Mouse (Mus musculus) erythroid progenitor cell, adult 5-6 weeks (primary cell): ENCODE data around the gene Arhgap19. TPM values are rescaled to one million over a fixed set of nuclear protein-coding genes. Genes with fewer than 3 reads are reported as not detected.

ENCODE experiments used
- ATAC-seq: replicated peaks from 2 replicates; pipeline ENCODE4 v1.8.0; 2016; ENCODE audit warnings: moderate number of reproducible peaks, mild to moderate bottlenecking, moderate TSS enrichment, inconsistent platforms; ENCODE audit not compliant: poor library complexity, low FRiP score, severe bottlenecking
- total RNA-seq, 2 experiments: library from RNA; stranded (forward) in 1 of 2; stranded (reverse) in 1 of 2; fragments of 150-400 nt in 1 of 2; fragments of 186-747, 209-891 nt in 1 of 2; gene quantifications; 2 replicates each; pipeline versions ENCODE4 v1.2.3 to v1.2.4; 2015 to 2017; ENCODE audit warnings: low replicate concordance in 2 of 2

The Arhgap19 gene
- total RNA-seq, 2 experiments from 2014 or later = 83.4 to 98.9 TPM

- no peak for ATAC-seq
These were observed 42.6 kb downstream of the Arhgap19 start for GRCm38 (mm10) chr19:41759270-41759669.

- no peak for ATAC-seq
These were observed 47.1 kb downstream of the Arhgap19 start for GRCm38 (mm10) chr19:41754760-41755159.

- no peak for ATAC-seq
These were observed 49.9 kb downstream of the Arhgap19 start for GRCm38 (mm10) chr19:41751906-41752305.

- ATAC-seq = no peak
These were observed 54.4 kb downstream of the Arhgap19 start for GRCm38 (mm10) chr19:41747436-41747835.

GRCm38 (mm10) chr19:41745941-41746557 lies 55.8 kb downstream of the Arhgap19 start:
- ATAC-seq = no peak

- no peak for ATAC-seq
These were observed 58.5 kb downstream of the Arhgap19 start, which contains the start of gene Slit1 for GRCm38 (mm10) chr19:41743396-41743795. Slit1 (minus strand) TSS chr19:41743665.

GRCm38 (mm10) chr19:41738896-41739295 lies 63.0 kb downstream of the Arhgap19 start:
- no peak for ATAC-seq

- no peak for ATAC-seq
These were observed 63.4 kb downstream of the Arhgap19 start for GRCm38 (mm10) chr19:41738429-41738805.

- ATAC-seq = no peak
These were observed 64.0 kb downstream of the Arhgap19 start for GRCm38 (mm10) chr19:41737657-41738428.

GRCm38 (mm10) chr19:41734685-41735084 lies 67.2 kb downstream of the Arhgap19 start:
- ATAC-seq = 0 out of 2 replicates have a peak, but pooled peaks have one; percentile 22

GRCm38 (mm10) chr19:41725491-41725890 lies 76.4 kb downstream of the Arhgap19 start:
- ATAC-seq = no peak

GRCm38 (mm10) chr19:41724831-41725470 lies 76.9 kb downstream of the Arhgap19 start:
- ATAC-seq = no peak

- no peak for ATAC-seq
These were observed 78.5 kb downstream of the Arhgap19 start for GRCm38 (mm10) chr19:41723337-41723736.

- ATAC-seq = no peak
These were observed 82.4 kb downstream of the Arhgap19 start for GRCm38 (mm10) chr19:41719436-41719835.

Other genes starting within 250 kb of the Arhgap19 start
- 14.3 and 18.7 TPM in 2 replicates for gene Gm340, start 219.7 kb downstream of the Arhgap19 start, total RNA-seq (2015; ENCODE audit: low replicate concordance)
- 26.2 and 27.9 TPM in 2 replicates for gene Gm340, start 219.7 kb downstream of the Arhgap19 start, total RNA-seq (2017; ENCODE audit: low replicate concordance)
- 1.1 and 1.7 TPM in 2 replicates for gene Slit1, start 58.4 kb downstream of the Arhgap19 start, total RNA-seq (2015; ENCODE audit: low replicate concordance)
- 1.0 and 1.6 TPM in 2 replicates for gene Slit1, start 58.4 kb downstream of the Arhgap19 start, total RNA-seq (2017; ENCODE audit: low replicate concordance)
- 3.2 and 3.8 TPM in 2 replicates for gene Frat1, start 27.9 kb upstream of the Arhgap19 start, total RNA-seq (2015; ENCODE audit: low replicate concordance)
- gene Frat1, start 27.9 kb upstream of the Arhgap19 start, total RNA-seq (2017; ENCODE audit: low replicate concordance) = 0.26 and 2.6 TPM in 2 replicates
- 5.4 TPM in 2 replicates for gene Frat2, start 46.1 kb upstream of the Arhgap19 start, total RNA-seq (2015; ENCODE audit: low replicate concordance)
- gene Frat2, start 46.1 kb upstream of the Arhgap19 start, total RNA-seq (2017; ENCODE audit: low replicate concordance) = 2.6 and 3.9 TPM in 2 replicates
- gene Rrp12, start 94.1 kb upstream of the Arhgap19 start, total RNA-seq (2015; ENCODE audit: low replicate concordance) = 1.1 and 2.1 TPM in 2 replicates
- gene Rrp12, start 94.1 kb upstream of the Arhgap19 start, total RNA-seq (2017; ENCODE audit: low replicate concordance) = 1.2 TPM in 1 of 2 replicates, not detected in the other
- 102 and 109 TPM in 2 replicates for gene Pgam1, start 109.9 kb upstream of the Arhgap19 start, total RNA-seq (2015; ENCODE audit: low replicate concordance)
- gene Pgam1, start 109.9 kb upstream of the Arhgap19 start, total RNA-seq (2017; ENCODE audit: low replicate concordance) = 17.3 and 26.3 TPM in 2 replicates
- 16.9 and 21.0 TPM in 2 replicates for gene Exosc1, start 131.4 kb upstream of the Arhgap19 start, total RNA-seq (2015; ENCODE audit: low replicate concordance)
- gene Exosc1, start 131.4 kb upstream of the Arhgap19 start, total RNA-seq (2017; ENCODE audit: low replicate concordance) = 7.1 and 14.1 TPM in 2 replicates
- 21.4 and 31.4 TPM in 2 replicates for gene Zdhhc16, start 131.4 kb upstream of the Arhgap19 start, total RNA-seq (2015; ENCODE audit: low replicate concordance)
- gene Zdhhc16, start 131.4 kb upstream of the Arhgap19 start, total RNA-seq (2017; ENCODE audit: low replicate concordance) = 15.1 and 25.8 TPM in 2 replicates
- gene Mms19, start 179.1 kb upstream of the Arhgap19 start, total RNA-seq (2015; ENCODE audit: low replicate concordance) = 20.5 and 73.5 TPM in 2 replicates
- gene Mms19, start 179.1 kb upstream of the Arhgap19 start, total RNA-seq (2017; ENCODE audit: low replicate concordance) = 10.1 and 15.4 TPM in 2 replicates
- gene Ubtd1, start 179.7 kb upstream of the Arhgap19 start, total RNA-seq (2015; ENCODE audit: low replicate concordance) = 4.3 TPM in 1 of 2 replicates, not detected in the other
- 8.2 TPM in 1 of 2 replicates, not detected in the other for gene Ubtd1, start 179.7 kb upstream of the Arhgap19 start, total RNA-seq (2017; ENCODE audit: low replicate concordance)
- gene Ankrd2, start 234.0 kb upstream of the Arhgap19 start, total RNA-seq (2015; ENCODE audit: low replicate concordance) = not detected in 2 replicates
- not detected in 2 replicates for gene Ankrd2, start 234.0 kb upstream of the Arhgap19 start, total RNA-seq (2017; ENCODE audit: low replicate concordance)
- not detected in 2 replicates for gene Hoga1, start 243.6 kb upstream of the Arhgap19 start, total RNA-seq (2015; ENCODE audit: low replicate concordance)
- not detected in 2 replicates for gene Hoga1, start 243.6 kb upstream of the Arhgap19 start, total RNA-seq (2017; ENCODE audit: low replicate concordance)